Mouse (Mus musculus) liver, embryonic 16.5 days (tissue): ENCODE results near the gene Eps8. TPM values are rescaled to one million over a fixed set of nuclear protein-coding genes. Genes with fewer than 3 reads are reported as not detected.

Experiments
- ATAC-seq: fragments of 200-750 bp; cut with Nextera tagmentation; 2 replicates; pipeline ENCODE4 v1.8.0; 2017; ENCODE audit warnings: low read depth, mild to moderate bottlenecking, moderate number of reproducible peaks, moderate library complexity
- H3K27ac ChIP-seq: fragments of 300-500 bp; sonication (generic); 2 replicates; pipeline ENCODE4 v1.5.1; 2014; ENCODE audit warnings: mild to moderate bottlenecking, low read length
- H3K27me3 ChIP-seq: fragments of 300-500 bp; sonication (generic); 2 replicates; pipeline ENCODE4 v1.6.1; 2014; ENCODE audit warnings: low read depth, low read length, mixed read lengths; ENCODE audit not compliant: control insufficient read depth, insufficient read depth
- H3K36me3 ChIP-seq: fragments of 300-500 bp; sonication (generic); 2 replicates; pipeline ENCODE4 v1.6.1; 2014; ENCODE audit warnings: mild to moderate bottlenecking; ENCODE audit not compliant: control insufficient read depth, insufficient read depth
- H3K4me1 ChIP-seq: fragments of 300-500 bp; sonication (generic); 2 replicates; pipeline ENCODE4 v1.6.1; 2014; ENCODE audit warnings: low read depth, low read length, mixed read lengths; ENCODE audit not compliant: control insufficient read depth
- H3K4me2 ChIP-seq: fragments of 300-500 bp; sonication (generic); 2 replicates; pipeline ENCODE4 v1.6.1; 2014; ENCODE audit warnings: low read depth, low read length, mixed read lengths
- H3K4me3 ChIP-seq: fragments of 300-500 bp; sonication (generic); 2 replicates; pipeline ENCODE4 v1.5.1; 2014; ENCODE audit warnings: low read depth, mild to moderate bottlenecking, low read length
- H3K9ac ChIP-seq: fragments of 300-500 bp; sonication (generic); 2 replicates; pipeline ENCODE4 v1.6.1; 2014; ENCODE audit warnings: low read depth, low read length
- H3K9me3 ChIP-seq: fragments of 300-500 bp; sonication (generic); replicated peaks from 2 replicates; pipeline ENCODE4 v1.6.1; 2016; ENCODE audit warnings: low read length; ENCODE audit not compliant: control insufficient read depth
- whole genome bisulfite sequencing: fragments of 180-500 bp; shearing (Covaris S2); extraction: QIAGEN DNeasy Blood & Tissue Kit; methylation state at CpG from one replicate; pipeline ENCODE4 v1.1.7; 2014; ENCODE audit not compliant: insufficient replicate concordance; 5-methylcytosine and 5-hydroxymethylcytosine counted together
- polyA plus RNA-seq: library from polyadenylated mRNA; unstranded; fragments of >200 nt; fragmentation: Nextera tagmentation; extraction: Ambion mirVana; gene quantifications from 2 replicates; pipeline ENCODE4 v1.2.1, GENCODE M21; 2015

The Eps8 gene
- polyA plus RNA-seq, 1 experiment from 2014 or later = 3.7 TPM

DNA sequence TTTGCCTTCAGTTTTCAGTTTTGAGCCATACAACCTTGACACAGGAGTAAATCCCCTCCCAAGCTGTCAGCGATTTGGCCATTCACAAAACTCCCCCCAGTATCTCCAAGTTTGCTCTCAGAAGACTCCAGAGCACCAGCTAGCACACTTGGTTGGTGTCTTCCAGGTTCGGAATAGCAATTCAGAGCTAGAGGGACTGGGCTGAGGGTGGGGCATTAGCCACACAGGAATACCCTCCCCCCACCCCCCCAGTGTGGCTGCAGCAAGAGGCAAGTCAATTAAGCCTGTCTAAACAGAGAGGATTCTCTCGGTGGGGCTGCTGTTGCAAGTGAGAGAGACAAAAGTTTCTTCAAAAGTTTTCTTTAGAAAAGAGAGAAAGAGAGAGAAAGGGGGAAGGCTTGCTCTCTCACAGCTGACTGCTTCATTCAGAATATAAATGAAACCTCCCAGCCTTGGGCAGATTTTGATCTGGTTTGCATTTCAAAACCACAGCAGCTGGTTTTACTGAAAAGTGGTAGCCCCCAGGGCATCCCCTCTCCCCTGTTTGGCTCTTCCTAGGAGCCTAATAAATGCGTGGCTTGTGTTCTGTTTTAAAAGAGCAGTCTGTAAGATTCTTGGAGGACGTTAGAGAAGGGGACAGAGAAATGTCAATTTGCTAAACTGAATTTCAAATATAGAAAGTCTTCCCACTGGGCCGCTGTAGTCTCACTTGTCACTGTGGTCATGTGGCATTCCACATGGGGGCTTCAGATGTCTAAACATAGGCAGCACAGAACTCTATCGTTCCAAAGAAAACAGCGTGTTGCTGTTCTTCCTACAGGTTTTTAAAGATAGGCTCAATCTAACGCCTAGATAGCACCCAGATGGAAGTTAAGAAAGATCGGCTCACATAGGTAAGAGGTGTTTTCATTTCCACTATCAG, 112.2 kb downstream of the Eps8 start:
- no peak for ATAC-seq
- H3K4me3 ChIP-seq = no peak overlapping the region
- 20% methylated on average over 10 of the region's 10 CpGs for WGBS
- no peaks in the 10 kb centered on the region for H3K9me3 ChIP-seq
- no peak overlapping the region for H3K4me2 ChIP-seq
- H3K27me3 ChIP-seq = no peaks in the 10 kb centered on the region
- no peak overlapping the region for H3K9ac ChIP-seq
- H3K36me3 ChIP-seq = no peaks in the 10 kb centered on the region
- H3K4me1 ChIP-seq = peaks cover 2% of the 10 kb centered on the region
- H3K27ac ChIP-seq = no peak overlapping the region

GRCm38 (mm10) chr6:137541216-137542176, 113.2 kb downstream of the Eps8 start:
- Histone ChIP-seq H3K9ac (no peak overlapping the region), H3K4me2 (peak overlapping the region; percentile 34), H3K36me3 (no peaks in the 10 kb centered on the region), H3K9me3 (no peaks in the 10 kb centered on the region), H3K4me3 (no peak overlapping the region), H3K4me1 (peaks cover 2% of the 10 kb centered on the region), H3K27me3 (no peaks in the 10 kb centered on the region), H3K27ac (no peak overlapping the region)
- 0 out of 2 replicates have a peak, but pooled peaks have one; percentile 35 for ATAC-seq
- 23% methylated on average over 17 of the region's 17 CpGs for WGBS

- no peak overlapping the region for H3K27ac ChIP-seq
- 43% methylated on average over 5 of the region's 5 CpGs for WGBS
Observed at GRCm38 (mm10) chr6:137540800-137541199, 113.9 kb downstream of the Eps8 start.

DNA sequence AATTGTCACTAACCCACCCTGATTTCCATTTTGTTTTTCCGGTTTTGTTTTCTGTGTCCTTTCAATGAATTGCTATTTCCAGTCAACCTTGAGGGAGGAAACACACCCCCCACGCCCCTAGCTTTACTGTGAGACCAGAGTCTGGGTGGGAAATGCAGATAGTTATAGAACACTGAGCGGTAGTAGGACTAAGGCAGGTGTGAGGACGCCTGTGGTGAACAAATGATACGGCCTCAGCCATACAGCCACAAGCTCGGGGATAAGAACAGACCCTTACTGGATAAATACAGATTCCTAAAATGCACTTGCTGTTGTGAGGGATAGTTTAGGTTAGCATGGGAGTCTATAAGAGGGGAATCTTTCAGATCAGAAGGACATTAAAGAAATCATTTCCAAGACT, 114.3 kb downstream of the Eps8 start:
- peaks cover 2% of the 10 kb centered on the region for H3K4me1 ChIP-seq
- WGBS = 52% methylated on average over 6 of the region's 6 CpGs
- H3K27me3 ChIP-seq = no peaks in the 10 kb centered on the region
- H3K9ac ChIP-seq = no peak overlapping the region
- ATAC-seq = no peak
- H3K4me3 ChIP-seq = no peak overlapping the region
- no peak overlapping the region for H3K27ac ChIP-seq
- no peak overlapping the region for H3K4me2 ChIP-seq
- no peaks in the 10 kb centered on the region for H3K36me3 ChIP-seq
- no peaks in the 10 kb centered on the region for H3K9me3 ChIP-seq

More at GRCm38 (mm10) chr6:137540800-137541199, 113.9 kb downstream of the Eps8 start:
- H3K4me2 ChIP-seq = 0 out of 2 replicates have a peak overlapping the region, but pooled peaks have one; percentile 34
- H3K9me3 ChIP-seq = no peaks in the 10 kb centered on the region
- H3K27me3 ChIP-seq = no peaks in the 10 kb centered on the region
- peaks cover 2% of the 10 kb centered on the region for H3K4me1 ChIP-seq
- no peak overlapping the region for H3K4me3 ChIP-seq
- H3K36me3 ChIP-seq = no peaks in the 10 kb centered on the region
- no peak for ATAC-seq
- H3K9ac ChIP-seq = no peak overlapping the region

DNA sequence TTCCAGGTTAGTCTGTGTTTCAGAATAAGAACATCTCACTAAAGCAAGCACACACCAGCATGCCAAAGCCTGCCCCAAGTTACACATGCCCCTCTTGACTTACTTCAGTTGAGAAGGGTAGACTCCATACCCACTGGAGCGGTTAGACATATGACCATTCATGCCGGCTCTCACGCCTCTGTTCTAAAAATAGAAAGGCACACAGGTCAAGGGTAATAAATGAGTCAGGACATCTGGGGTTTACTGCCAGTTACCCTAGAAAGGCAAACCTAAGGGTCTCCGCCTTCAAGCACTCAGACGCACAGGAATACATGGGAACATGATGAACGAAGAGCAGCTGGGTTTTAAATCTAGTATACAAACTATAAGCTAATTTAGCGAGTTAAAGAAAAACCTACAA, 115.5 kb downstream of the Eps8 start:
- Histone ChIP-seq H3K27ac (no peak overlapping the region), H3K36me3 (no peaks in the 10 kb centered on the region), H3K4me3 (no peak overlapping the region), H3K4me1 (peaks cover 2% of the 10 kb centered on the region), H3K4me2 (no peak overlapping the region), H3K27me3 (no peaks in the 10 kb centered on the region), H3K9ac (no peak overlapping the region), H3K9me3 (no peaks in the 10 kb centered on the region)
- 70% methylated on average over 7 of the region's 7 CpGs for WGBS
- ATAC-seq = no peak

GRCm38 (mm10) chr6:137532758-137533157, 121.9 kb downstream of the Eps8 start:
- no peaks in the 10 kb centered on the region for H3K4me1 ChIP-seq
- no peak overlapping the region for H3K9ac ChIP-seq
- H3K9me3 ChIP-seq = no peaks in the 10 kb centered on the region
- H3K36me3 ChIP-seq = no peaks in the 10 kb centered on the region
- no peak overlapping the region for H3K4me3 ChIP-seq
- no peak for ATAC-seq
- no peak overlapping the region for H3K27ac ChIP-seq
- H3K27me3 ChIP-seq = peaks cover 3% of the 10 kb centered on the region; the same call in 1 of the 2 replicates
- H3K4me2 ChIP-seq = no peak overlapping the region
- 60% methylated on average over 8 of the region's 8 CpGs for WGBS

DNA sequence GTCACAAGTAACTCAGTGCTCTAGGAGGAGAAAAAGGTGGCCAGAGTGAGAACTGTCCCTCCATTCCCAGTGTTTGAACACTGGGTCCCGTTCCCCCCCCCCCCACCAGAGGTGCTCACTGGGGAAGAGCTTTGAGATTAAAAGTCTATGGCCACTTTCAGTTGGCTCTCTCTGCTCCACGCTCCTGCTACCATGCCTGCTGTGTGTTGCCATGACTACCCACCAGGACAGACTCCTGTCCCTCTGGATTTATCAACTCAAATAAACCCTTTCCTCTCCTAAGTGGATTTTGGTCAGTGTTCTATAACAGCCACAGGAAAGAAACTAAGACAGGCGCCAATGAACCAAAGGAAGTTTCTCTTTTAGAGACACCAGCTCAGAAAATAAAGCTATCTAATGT, 128.9 kb downstream of the Eps8 start:
- Histone ChIP-seq H3K27me3 (peaks cover 3% of the 10 kb centered on the region; the same call in 1 of the 2 replicates), H3K36me3 (no peaks in the 10 kb centered on the region), H3K9ac (no peak overlapping the region), H3K4me2 (no peak overlapping the region), H3K9me3 (no peaks in the 10 kb centered on the region), H3K4me3 (no peak overlapping the region), H3K4me1 (no peaks in the 10 kb centered on the region), H3K27ac (no peak overlapping the region)
- WGBS = 43% methylated on average over 3 of the region's 3 CpGs
- ATAC-seq = no peak

GRCm38 (mm10) chr6:137520343-137520704, 134.4 kb downstream of the Eps8 start:
- no peak overlapping the region for H3K4me3 ChIP-seq
- 70% methylated on average over 8 of the region's 8 CpGs for WGBS

More at GRCm38 (mm10) chr6:137520343-137520704, 134.4 kb downstream of the Eps8 start:
- Histone ChIP-seq H3K27ac (no peak overlapping the region), H3K9ac (no peak overlapping the region), H3K27me3 (no peaks in the 10 kb centered on the region), H3K4me1 (no peaks in the 10 kb centered on the region), H3K4me2 (no peak overlapping the region), H3K9me3 (no peaks in the 10 kb centered on the region), H3K36me3 (no peaks in the 10 kb centered on the region)
- ATAC-seq = no peak
